Mouse (Mus musculus): Measurements from ENCODE around the gene Hnf1b.

Gene Hnf1b

DNA sequence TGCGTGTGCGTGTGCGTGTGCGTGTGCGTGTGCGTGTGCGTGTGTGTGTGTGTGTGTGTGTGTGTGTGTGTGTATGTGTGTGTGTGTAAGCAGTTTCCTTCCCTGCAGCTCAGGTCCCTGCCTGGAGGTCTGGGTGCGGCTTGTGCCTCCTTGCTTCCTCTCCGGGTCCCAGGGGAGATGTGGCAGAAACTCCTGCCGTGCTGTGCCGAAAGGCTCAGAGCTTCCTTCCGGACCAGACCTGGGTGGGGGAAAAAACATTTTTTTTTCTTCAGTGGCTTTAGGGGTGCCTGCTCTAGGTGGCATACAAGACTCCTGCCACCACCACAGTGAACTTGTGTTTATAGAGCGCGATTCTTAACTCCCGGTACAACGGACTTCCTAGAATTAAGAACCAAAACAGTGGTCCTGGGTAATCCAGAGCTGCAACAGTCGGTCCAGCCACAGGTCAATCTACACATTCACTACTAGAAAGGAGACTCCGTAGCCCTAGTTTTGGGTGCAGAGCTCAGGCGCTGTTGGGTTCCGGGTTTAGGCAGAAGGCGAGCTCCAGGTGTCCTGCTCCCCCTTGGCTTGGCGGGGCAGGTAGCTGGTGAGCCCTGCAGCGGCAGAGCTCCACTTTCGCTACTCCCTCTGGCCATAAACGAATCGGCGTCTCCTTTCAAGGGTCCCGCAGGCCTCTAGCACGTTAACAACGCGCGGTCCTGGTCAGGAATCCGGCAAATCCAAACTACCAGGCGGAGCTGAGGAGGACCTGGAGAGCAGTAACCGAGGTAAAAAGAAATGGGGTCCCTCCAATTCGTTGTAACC lies at the start of gene Hnf1b:
TSS of gene Hnf1b (plus strand) at position 535 of the 807 bp plus-strand sequence.
- DNase-seq = peak; percentile 18 to 22

DNA sequence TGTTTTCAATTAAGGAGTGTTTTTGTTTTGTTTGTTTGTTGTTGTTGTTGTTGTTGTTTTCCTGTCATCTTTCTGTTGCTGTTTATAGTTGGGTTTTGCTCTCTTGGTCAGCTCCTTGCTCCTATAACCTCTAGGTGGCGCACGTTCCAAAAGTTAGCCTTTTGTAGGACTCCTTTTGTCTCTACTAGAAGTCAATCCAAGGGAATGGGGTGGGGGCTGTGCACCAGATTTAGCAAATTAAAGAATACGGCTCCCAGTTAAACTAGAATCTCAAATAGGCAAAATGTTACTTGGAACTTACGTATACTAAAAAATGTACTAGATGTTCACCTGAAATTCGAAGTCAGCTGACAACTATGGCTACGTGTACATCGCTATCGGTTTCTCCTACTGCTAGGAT lies 47.7 kb upstream of the Hnf1b start:
- DNase-seq = peak in 1 of 2 experiments; percentile 44

DNA sequence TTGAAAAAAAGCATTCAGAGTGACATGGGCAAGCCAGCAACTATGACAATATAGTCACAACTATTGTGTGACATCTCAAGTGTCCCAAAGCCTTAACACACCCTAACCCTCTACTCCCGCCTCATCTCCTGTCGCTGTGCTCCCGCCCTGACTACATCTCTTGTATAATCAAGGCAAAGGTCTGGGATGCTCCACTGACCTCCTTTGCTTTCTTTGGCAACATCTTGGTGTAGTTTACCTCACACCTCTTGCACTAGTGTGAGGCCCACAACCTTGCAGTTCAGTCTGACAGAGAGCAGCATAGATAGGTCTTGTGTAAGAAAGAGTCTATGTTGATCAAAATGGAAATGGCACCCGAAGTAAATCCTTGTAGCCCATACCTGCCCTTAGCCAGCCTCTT lies 47.3 kb upstream of the Hnf1b start:
- no peak for DNase-seq

DNA sequence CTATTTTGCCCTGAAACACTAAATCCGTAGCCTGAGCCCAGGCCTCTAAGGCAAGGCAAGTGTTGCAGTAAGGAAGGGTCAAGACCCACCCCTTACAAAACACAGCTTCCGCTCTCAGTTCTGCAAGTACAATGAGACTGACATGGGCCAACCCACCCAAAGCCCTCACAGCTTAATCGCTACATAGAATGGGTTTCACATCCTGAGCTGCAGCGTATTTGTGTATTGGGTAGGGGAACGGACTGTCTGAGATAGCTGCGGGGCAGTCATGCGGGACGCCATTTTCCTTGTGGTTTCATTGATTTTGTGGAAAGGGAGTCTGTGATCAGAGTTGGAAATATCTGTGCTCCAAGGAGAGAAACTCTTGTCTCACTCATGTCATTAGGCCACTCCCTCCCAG lies 39.4 kb upstream of the Hnf1b start:
- no peak for DNase-seq

DNA sequence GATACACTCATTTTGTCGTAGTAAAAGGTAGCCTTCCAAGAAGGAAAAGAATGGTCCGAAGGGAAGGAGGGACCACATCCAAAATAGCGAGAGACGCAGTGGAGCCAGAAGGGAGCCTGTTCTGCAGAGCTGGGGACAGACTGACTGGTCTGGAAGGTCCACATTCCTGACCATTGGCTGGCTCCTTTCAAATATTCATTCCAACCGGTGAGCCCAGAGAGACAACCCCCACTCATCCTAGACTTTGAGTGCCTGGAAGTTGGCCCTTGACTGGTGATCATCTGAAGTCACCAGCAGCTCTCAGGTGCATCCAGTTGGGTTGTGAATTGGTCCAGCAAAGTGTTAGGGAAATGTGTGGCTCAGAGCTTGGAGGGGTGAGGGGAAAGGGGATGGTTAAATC lies 34.7 kb upstream of the Hnf1b start:
- no peak for DNase-seq

DNA sequence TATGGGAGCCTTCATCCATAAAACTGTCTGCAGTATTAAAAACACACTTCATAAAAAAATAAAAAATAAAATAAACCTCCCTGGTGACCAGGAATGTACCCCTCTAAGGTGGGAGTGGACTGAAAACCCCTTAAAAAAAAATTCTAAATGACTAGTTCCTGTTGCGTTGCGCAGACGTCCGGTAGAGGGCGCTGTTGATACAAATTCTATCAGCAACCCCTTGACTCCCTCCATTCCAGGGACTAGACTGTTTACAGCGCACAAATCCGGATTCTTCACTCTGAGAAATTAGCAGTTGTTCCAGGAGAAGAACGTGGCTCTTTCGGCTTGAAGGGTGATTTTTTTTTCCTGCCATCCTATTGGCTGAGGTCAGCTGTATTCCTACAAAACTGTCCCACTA lies 34.2 kb upstream of the Hnf1b start:
- DNase-seq = peak; percentile 46 to 71

DNA sequence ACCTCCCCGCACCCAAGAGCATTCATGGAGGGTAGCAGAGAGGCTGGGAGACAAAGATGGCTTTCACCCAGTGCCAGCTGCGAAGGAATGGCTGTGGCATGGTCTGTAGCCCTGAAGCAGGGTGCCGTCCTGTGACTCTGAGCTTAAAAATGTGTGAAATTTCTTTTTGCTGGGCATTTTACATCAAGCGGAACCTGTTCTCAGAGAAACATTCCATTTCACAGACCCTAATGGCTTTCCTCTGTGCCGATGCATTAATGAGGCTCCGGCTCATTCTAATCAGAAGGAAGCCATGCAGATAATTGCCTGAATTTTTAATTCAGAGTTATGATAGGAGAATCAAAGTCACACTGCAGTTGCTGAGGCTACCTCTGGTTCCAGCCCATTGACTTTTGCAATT lies 32.8 kb upstream of the Hnf1b start:
- no peak for DNase-seq

DNA sequence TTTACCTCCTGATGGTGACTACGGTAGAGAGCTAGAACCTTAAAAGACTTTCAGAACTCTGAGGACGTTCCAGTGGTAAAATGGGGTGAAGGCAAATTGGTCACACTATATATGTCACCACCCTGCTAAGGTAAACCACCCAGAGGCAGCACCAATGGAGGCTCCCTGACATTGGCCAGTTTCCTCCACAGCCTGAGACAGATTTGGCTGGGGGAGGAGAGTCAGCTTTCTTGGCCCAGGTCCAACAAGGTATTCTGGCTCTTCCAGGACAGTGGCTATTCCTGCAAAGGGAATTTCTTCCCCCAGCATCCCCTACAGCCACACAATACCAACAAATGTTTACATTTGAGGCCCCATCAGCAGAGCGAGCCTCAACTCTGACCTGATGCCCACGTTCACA lies 31.9 kb upstream of the Hnf1b start:
- DNase-seq = peak in 1 of 2 experiments; percentile 4

DNA sequence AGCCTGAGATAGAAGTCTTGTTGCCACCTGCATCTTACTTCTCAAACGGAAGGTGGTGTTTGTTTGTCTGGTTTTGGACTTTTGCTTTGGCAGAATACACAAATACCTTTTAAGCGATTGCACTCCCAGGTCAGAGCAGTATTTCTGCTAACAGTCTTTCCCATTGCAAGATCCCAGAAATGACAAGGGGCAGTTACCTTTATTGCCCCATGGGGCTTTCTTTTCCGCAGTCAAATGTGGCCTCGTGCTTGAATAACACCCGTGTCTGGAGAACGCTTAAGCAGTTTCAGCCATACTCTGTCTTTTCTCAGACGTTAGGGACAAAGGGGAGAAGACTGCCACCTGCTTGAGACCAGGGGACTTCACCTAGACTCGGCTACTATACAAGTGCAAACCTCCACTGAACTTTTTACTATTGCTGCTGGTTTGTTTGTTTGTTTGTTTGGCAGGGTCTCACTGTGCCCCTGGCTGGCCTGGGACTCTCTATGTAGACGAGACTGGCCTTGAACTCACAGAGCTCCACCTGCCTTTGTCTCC lies 31.2 kb upstream of the Hnf1b start:
- DNase-seq = no peak

DNA sequence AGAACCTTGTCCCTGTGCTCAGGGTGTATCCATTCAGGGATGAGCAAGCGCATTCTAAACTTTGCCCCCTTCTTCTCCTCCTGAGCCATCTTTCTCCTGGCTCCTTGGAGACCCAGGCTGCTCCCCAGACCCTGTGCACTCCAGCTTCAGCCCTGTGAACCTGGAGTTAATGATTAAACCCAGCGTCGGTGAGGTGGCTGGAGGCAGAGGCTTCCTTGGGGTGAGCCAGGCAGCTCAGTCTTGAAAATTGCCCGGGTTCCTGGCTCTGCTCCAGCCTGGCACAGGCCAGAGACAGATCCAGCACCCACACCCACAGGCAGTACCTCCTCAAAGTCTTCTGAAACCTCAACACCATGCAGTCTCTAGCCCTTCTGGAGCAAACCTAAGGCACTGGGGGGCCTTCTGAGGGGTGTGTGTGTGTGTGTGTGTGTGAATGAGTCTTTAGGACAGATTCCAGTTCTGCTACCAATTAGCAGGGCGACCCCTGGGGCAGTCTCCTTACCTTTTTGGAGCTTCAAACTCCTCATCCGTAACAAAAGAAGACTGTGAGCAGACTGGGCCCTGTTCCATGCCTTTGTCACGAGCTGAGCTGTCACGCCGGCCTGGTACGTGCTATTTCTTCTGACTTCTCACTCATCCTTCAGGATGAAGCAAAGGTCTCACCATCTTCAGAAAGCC lies 29.9 kb upstream of the Hnf1b start:
- peak in 1 of 2 experiments; percentile 15 for DNase-seq

DNA sequence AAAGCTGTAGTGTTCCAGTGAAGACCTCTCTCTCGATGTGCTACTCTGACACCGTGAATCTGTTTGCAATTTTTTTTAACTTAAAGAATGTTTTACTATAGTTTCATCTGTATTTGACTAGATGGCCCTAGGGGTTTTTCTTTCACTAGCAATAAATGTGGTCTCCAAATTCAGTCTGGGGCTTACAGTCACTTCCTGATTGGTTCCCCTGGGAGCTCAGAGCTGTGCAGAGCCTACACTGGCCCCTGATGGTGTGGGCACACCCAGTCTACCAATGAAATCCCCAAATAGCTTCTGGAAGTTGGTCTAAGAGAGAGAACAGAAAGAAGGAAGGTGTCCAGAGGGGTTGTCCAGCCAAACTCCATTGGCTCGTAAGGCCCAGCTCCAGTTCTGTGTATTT lies 23.7 kb upstream of the Hnf1b start:
- DNase-seq = no peak

DNA sequence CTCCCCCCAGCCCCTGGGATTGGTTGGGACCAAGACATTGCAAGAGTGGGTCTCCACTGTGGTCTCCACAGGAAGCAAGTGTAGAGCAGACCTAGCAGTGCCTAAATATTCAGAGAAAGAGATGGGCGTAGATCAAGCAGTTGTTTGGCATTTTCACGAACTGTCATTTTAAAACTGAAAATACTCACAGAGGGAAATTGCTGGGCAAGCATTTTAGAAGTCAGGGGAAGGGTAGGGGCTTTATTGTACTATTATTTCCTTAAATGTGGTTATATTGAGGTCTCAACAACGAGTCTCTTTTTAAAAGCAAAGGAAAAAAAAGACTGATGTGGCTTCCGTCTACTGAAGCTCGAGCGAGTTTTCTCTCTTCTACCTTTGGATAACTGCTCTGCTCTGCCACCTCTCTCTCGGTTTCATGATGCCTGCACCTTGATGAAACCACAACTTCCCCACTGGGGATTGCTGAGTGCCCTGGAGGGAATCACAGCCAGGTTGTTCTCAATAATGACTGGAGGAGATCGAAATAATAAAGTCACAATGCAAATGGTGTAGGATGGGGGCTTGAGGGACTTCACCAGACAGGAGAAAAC lies 21.2 kb upstream of the Hnf1b start:
- no peak for DNase-seq

DNA sequence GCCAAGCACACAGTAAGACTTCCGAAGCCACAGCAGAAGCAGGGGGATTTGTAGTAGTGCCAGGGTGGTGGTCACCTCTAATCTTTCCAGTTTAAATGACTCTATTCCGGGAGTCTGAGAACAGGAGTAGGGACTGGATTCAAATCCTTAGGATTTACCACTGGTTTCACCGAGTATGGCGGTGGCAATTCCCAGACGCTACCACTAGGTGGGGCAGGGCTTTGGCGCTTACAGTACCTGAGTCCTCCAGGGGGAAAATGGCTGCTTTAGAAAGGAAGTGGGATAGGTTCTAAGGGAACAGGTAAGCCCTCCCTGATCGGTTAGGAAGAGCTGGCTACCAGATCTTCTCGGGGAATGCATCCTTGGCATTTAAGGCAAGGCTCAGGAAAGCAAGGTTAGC lies 17.5 kb upstream of the Hnf1b start:
- DNase-seq = peak; percentile 12 to 50

DNA sequence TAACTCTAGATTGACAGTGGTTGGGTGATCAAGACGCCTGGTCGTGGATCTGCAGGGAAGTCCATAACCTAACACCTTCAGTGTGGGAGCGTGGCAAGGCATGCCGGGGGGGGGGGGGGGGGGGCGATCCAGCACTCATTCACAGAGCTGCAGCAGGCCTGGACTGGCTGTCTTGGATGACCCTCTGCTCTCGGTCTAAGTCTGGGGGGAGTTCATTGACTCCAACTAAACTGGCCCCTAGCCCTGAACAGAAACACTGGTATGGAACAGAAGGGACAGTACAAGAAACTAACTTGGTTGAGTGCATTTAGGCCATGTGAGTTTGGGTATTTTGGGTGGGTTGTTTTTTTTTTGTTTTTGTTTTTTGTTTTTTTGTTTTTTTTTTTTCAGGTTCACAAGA lies 16.3 kb upstream of the Hnf1b start:
- no peak for DNase-seq

DNA sequence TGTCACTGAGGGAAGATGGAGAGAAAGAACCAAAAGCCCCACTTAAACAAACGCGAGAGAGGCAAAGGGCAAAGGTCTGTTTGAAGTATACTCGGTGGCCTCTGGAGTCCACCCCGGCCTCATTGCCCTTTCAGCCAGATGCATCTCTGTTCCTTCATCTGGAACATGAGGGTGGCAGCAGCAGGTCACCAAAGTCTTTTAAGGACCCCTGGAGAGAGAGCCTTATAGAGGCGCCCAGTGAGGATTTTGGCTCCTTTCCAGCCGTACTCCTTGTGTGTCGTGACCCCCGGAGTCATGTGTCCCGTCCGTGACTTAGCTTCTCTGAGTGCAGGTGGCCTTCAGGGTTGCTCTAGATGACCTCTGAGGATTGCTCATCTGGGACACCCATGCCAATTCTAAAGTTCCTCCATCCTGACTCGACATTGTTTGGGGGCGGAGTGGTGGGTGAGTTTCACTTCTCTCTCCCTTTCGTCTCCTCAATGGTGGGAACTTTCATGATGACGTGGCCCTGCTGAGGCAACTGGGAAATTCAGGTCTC lies 15.8 kb upstream of the Hnf1b start:
- DNase-seq = no peak

DNA sequence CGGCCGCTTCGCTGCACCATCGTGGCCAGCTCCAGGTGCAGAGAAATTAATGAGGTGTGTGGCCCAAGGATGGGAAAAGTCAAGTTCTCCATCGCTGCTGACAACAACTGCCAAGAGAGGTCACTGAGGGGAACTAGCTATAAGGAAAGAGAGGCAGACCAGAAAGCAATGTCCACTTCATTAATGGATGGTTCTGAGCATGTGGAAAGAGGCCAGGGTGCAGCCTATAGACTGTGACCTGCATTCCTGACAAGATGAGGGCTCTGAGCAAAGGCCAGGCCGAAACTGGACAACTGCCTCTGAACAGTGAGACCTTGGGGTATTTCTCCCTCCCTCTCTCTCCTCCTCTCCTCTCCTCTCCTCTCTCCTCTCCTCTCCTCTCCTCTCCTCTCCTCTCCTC lies 10.4 kb upstream of the Hnf1b start:
- DNase-seq = no peak

DNA sequence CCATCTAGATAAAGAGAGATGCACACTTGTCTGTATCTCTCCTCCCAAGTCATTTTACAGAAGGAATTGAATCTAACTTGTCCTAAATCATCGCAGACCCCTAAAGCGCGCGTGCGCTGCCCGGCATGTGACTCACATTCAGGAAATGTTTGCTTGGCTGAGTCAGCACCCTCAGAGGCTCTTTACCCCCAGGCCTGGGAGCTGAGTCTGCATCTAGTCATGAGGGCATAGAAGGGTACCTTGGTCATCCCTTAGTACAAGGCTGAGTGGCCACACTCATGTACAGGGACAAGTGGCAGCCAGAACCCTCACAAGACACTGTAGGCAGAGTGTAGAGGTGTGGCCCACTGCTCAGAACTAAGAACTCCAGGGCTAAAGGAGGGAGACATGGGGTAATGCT lies 6.3 kb upstream of the Hnf1b start:
- no peak for DNase-seq

DNA sequence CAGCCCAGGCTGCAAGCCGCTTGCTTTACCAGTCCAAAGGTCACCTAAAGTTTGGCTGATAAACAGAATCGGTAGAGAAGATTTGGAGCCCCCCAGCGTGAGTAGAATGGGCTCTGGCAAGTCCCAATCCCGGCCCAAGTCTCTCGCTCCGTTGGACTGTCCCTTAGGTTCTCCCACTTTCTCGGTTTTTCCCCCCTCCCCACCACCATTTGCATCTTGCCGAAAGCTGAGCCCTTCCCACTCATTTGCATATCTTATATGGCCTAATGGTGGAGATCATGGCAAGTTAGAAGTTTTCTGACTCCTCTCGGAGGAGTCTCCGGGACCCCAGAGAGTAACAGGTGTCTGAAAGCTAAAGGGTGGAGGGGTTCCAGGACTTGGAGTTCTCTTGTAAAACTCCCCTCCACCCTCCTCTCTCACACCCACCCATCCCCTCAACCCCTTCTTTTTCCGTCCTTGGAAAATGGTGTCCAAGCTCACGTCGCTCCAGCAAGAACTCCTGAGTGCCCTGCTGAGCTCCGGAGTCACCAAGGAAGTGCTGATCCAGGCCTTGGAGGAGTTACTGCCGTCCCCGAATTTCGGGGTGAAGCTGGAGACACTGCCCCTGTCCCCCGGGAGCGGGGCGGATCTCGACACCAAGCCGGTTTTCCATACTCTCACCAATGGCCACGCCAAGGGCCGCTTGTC lies 866 bp downstream of the Hnf1b start:
- DNase-seq = no peak

DNA sequence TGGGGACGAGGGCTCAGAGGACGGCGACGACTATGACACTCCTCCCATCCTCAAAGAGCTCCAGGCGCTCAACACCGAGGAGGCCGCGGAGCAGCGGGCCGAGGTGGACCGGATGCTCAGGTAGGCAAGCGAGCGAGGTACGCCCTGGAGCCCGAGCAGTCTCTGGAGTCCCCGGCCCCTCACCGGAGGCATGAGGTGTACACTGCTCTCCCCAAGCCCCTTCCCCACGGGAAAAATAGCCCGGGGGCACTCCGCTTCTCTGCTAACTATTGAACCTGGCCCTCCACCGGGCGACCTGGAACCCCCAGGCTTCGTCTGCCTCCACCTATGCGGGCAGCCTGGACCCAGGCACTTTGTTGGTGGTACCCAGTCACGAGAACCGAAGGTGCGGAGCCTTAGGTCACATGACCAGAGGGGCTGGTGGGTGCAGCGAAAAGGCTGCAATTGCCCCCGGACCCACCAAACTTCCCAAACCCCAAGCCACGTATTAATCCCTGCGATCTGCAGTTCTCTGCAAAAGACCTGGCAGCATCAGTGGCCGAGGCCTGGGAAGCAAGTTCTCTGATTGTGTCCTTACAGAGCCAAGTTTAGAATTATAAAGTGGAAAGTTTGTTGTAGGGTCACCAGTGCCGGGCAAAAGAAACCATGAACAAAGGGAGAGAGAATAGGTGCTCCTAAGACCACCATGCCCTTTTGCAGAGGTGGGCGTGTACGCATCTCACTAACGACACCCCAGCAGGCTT lies 1.6 kb downstream of the Hnf1b start:
- peak; percentile 10 to 20 for DNase-seq

DNA sequence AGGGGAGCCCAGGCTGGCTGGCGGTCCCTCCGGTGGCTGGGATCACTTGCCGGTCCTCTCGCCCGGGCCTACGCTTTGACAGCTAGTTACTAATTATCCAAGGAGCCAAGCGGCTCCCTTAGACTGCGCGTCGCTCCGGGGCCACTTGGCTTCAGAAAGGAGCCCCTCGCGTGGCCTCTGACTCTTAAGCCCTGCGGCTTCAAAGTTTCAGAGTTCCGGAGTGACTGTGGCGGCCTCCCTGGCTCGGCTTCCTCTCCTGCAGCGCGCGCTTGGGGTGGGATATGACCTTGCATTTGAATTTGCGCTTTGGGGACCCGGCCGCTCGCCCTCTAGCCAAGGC lies 2.1 kb downstream of the Hnf1b start:
- DNase-seq = peak; percentile 2 to 4

DNA sequence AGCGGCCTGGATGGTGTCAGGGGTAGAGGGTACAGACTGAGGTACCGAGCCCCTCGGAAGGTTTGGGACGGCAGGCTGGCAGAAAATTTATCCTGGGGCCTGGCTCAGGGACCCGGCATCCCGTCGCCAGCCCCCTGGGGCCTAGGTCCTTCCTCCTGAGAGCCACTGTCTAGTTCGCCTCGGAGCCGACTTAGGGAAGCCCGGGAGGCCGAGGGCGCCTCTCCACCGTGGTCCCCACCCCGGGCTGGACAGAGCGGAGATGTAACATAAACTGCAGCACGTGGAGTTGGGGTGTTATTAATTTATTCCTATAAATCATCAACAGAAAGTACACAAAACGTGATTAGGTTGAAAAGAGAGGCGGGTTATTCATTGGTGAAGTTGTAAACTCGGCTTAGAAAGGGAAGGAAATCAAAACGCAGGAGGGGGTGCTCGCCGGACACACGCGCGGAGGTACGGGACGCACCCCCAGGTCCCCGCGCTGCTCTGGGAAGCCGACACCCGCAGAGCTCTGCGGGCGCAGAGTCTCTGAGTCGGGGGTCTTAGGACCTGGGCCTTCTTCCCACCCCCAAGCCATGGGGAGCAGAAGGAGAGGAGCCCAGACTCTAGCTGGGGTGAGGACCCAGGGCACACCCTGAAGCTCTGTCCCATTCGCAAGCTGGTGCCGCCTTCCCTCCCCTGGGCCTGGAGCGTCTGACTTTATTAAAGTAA lies 2.8 kb downstream of the Hnf1b start:
- DNase-seq = peak in 1 of 2 experiments; percentile 15

Measured in cerebellum, postnatal 25 days (tissue).